Mouse (Mus musculus) testis, postnatal 14 days (tissue): ENCODE data around the gene Sirpa.

Experiments
- DNase-seq: peaks from one replicate; pipeline ENCODE4 v3.0.0; 2021; ENCODE audit warnings: low spot score

Sirpa gene

DNA sequence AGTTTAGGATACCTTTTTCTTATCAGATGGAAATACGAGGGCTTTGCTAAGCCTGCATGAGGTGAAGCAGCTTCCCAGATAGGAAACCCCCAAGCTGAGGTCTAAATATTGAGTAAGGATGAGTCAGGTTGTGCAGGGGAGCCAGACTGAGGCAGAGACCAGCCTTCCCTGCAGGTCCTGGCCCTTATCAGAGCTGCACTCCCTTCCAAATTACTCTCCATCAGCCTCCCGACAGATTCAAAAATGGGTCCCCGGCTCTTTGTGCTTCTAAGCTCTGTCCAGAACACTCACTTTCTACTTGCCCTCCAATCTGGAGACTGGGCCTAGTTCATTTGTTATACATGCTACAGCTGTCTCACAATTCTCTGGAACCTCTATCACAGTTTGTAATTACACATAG is 41.3 kb downstream of the Sirpa start:
- no peak for DNase-seq

DNA sequence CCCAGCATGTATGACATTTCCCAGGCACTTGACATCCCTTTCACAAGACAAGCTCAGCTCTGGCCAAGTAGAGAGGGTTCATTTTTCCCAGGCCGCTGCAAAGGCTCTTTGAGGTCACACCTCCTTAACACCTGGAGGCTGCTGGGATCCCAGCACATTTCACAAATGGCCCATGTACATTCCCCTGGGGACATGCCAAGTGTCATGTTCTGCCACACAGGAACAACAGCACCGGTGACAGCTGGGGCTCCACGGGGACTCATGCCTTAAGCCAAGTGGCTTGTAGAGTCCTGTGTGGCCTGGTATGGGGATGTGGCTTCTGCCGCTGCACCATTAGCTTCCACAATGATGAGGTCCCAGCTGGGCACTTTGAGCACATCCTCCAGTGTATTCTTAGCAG is 60.0 kb downstream of the Sirpa start:
- no peak for DNase-seq

- no peak for DNase-seq
These were observed 61.0 kb downstream of the Sirpa start for GRCm38 (mm10) chr2:129653632-129654031.

DNA sequence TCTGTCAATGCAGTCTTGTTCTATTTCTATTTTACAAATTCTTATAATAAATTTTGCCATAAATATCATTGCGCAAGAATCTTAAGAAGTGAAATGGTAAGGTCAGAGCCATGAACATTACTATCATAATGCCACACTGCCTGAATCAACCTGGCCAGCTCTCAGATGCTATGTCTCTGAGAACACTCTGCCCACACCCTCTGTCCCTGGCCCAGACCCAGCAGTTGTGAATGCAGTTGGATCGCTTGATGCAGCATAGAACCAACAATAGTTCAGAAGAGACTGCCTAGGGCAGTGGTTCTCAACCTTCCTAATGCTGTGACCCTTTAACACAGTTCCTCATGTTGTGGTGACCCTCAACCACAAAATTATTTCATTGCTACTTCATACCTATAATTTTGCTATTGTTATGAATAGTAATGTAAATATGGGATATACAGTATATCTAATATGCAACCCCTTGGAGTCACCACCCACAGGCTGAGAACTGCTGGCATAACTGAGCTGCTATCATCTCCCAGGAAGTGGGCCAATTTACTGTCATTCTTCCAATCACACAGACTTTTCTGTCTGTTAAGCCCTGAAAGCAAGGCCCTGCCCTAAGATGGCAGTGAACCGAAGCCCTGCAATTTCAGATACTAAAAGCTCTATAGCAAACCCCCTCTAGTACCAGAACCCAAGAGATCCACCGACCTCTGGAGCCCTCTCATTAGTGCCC is 61.8 kb downstream of the Sirpa start:
- DNase-seq, result no peak

DNA sequence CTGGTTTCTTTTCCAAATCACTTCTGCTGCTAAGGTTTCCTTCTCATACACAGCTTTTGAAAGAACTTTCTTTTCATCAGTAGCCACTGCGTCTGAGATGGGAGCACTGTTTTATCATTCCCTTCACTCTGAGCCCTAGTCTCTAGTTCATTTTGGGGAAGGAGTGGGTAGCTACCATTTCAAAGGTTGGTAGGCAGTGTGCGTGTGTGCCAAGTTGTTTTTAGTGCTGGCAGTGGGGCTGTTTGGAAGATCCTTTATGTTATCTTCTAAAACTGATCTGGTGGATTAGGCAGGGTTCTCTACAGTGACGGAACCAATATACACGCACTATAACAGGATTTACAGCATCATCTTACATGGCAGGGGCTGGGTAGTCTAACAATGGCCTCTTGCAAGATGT is 62.4 kb downstream of the Sirpa start:
- DNase-seq, result no peak

GRCm38 (mm10) chr2:129658796-129659195 is 66.2 kb downstream of the Sirpa start:
- DNase-seq, result no peak

- DNase-seq, result no peak
These were observed 67.4 kb downstream of the Sirpa start for GRCm38 (mm10) chr2:129660020-129660419.

DNA sequence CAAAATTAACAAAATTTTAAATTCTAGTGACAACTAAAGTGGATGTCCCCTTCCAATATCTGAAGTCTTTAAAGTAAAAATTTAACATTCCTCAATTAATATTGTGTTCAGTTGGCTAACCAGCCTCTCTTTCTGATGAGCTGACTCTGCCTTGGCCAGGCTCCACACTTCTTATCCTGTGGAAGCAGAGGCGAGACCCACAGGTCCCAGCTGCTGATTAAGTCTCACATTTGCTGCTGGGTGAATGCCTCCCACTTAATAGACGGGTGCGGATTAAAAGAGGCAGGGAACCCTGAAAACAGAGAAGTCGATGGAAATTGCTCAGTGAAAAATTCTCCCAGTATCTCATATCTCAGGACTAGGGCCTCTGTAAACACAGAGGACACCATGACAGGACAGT is 69.8 kb downstream of the Sirpa start:
- DNase-seq, result no peak

GRCm38 (mm10) chr2:129671911-129672310 is 79.3 kb downstream of the Sirpa start:
- DNase-seq, result no peak

- DNase-seq, result peak; percentile 62
These were observed 82.5 kb downstream of the Sirpa start for GRCm38 (mm10) chr2:129674935-129675634.

DNA sequence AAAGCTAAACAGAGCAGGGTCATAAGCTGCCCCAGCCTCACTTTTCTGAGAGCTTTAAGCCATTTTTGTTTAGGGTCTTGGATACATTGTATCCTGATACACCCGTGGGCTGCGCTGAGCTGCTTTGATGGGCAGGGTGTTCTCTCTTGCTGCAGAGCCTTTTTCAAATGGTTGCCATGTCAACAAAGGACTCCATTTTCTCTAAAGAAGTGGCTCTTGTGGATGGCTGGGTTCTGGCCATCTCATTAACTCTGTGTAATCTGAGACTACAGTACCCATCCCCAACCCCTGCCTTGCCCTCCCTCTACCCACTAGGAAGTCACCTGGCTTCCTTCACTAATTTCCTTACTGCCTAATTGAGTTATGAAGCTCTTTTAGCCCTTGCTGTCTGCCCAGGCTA is 85.0 kb downstream of the Sirpa start:
- peak; percentile 66 for DNase-seq

- DNase-seq, result no peak
These were observed 86.4 kb downstream of the Sirpa start for GRCm38 (mm10) chr2:129679066-129679465.

- no peak for DNase-seq
These were observed 87.6 kb downstream of the Sirpa start for GRCm38 (mm10) chr2:129680236-129680635.
